Mouse (Mus musculus): Measurements from ENCODE around the gene Anapc7.

Gene Anapc7

DNA sequence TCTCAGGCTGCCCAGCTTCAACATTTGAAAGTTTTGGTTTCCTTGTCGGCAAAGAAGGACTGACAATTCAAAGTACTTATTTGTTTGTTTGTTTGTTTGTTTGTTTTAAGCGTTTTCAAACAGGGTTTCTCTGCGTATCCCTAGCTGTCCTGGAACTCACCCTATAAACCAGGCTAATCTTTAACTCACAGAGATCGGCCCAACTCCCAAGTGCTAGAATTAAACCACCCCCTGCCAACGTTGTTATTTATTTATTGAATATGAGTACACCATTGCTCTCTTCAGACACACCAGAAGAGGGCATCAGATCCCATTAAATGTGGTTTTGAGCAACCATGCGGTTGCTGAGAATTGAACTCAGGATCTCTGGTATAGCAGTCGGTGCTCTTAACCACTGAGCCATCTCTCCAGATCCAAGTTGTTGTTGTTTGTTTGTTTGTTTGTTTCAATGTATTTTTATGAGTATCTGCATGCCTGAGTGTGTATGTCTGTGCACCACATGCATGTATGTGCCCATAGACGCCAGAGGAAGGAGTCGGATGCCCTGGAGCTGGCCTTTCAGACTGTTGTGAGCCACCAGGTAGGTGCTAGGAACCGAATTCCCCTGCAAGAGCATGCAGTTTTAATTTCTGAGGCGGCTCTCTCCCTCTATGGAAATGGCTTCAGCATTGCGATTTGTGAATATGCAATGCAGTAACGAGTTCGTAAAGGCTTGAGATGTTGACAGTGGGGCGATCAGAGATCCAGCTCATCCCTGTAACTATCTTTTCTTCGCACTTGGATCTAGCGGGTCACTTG, at the start of gene Anapc7:
Gene Anapc7, plus strand, starts transcription at position 423 of the 798 bp plus-strand sequence.
- DNase-seq = no peak

GRCm38 (mm10) chr5:122372192-122372769, 49.2 kb upstream of the Anapc7 start, which contains the start of gene Fam216a:
Gene Fam216a, minus strand, starts transcription at chr5:122372364.
- DNase-seq = peak; percentile 99

GRCm38 (mm10) chr5:122372878-122373277, 48.6 kb upstream of the Anapc7 start:
- DNase-seq = no peak

GRCm38 (mm10) chr5:122377101-122377833, 44.2 kb upstream of the Anapc7 start:
- no peak for DNase-seq

DNA sequence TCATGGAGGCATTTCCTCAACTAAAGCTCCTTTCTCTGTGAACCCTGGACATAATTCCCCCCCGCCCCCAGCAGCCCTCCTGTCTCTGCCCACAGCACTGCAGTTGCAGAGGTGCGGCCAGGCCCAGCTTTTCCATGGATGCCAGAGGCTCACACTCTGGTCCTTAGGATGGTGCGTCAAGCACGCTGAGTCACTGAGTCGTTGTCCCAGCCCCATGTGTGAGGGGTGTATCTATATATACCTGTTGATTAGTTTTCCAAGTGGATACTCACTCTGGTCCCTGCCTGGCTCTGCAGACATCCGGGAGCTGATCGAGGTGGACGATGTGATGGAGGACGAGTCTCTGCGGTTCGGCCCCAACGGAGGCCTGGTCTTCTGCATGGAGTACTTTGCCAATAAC, 43.3 kb upstream of the Anapc7 start:
- no peak for DNase-seq

GRCm38 (mm10) chr5:122379374-122380155, 41.9 kb upstream of the Anapc7 start:
- peak; percentile 88 for DNase-seq

DNA sequence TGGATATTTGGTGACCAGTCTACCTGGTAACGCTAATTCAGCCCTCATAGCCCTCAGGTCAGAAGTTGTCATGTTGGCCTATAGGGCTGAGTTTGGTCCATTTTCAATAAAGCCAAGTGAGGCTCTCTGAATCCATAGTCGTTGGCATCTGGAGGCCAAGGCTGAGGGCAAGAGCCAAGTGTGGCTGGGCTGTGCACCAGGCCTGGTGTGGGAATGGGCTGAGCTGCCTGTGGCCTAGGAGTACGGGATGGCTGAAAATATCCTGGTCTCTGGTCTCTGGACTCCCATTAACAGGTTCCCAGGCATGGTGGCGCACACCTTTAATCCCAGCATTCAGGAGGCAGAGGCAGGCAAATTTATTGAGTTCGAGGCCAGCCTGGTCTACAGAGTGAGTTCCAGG, 31.5 kb upstream of the Anapc7 start:
- peak; percentile 35 for DNase-seq

DNA sequence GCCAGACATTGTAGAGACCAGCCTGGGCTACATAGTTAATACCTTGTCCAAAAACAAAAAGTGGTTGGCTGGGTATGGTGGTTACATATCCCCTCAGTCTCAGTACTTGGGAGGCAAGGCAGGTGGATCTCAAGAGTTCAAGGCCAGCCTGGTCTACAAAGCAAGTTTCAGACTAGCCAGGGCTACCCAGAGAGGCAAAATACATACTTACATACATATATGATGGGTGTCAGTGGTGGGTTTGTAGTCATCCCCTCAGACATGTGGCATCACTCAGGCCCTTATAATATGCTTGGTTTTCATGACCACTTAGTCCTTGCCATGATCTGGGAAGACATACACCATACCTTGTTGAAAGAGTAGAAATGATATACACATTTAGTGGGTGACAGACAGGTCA, 30.8 kb upstream of the Anapc7 start:
- DNase-seq = peak; percentile 36

DNA sequence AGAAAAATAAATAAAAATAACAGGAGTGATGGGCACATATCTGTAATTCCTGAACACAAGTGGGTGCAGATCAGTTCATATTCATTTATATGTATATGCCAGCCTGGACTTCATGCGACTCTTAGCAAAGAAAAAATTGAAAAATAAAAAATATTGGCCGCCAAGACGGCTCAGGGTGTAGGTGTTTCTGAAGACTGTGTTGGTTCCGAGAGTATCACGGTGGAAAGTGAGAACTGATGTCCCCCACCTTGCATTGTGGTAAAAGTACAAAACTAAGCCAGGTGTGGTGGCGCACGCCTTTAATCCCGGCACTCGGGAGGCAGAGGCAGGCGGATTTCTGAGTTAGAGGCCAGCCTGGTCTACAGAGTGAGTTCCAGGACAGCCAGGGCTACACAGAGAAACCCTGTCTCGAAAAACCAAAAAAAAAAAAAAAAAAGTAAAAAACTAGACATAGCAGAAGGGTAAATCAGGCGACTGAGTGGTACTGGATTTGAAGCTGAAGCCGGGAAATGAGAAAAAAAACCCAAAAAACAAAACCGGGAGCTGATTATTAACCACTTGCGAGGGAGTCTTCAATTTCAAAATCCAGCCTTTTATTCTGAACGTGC, 30.2 kb upstream of the Anapc7 start:
- no peak for DNase-seq

GRCm38 (mm10) chr5:122391786-122392180, 29.7 kb upstream of the Anapc7 start, which contains the start of gene Arpc3:
Gene Arpc3, plus strand, starts transcription at chr5:122391878.
- peak; percentile 90 for DNase-seq

GRCm38 (mm10) chr5:122392227-122393004, 29.1 kb upstream of the Anapc7 start:
- peak; percentile 44 for DNase-seq

DNA sequence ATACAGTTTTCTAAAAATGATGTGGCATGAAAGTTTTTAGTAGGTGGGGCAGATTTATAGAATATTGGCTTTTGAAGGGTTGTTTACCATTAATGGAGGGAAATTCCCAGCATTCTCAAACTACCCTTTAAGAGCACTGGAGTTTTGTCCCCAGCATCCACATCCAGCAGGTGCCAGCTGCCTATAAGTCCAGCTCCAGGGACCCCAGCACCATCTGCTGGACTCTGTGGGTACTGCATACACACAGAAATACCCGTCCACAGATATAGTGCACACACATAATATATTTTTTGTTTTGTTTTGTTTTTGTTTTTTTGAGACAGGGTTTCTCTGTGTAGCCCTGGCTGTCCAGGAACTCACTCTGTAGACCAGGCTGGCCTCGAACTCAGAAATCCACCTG, 27.6 kb upstream of the Anapc7 start:
- DNase-seq = peak; percentile 78

DNA sequence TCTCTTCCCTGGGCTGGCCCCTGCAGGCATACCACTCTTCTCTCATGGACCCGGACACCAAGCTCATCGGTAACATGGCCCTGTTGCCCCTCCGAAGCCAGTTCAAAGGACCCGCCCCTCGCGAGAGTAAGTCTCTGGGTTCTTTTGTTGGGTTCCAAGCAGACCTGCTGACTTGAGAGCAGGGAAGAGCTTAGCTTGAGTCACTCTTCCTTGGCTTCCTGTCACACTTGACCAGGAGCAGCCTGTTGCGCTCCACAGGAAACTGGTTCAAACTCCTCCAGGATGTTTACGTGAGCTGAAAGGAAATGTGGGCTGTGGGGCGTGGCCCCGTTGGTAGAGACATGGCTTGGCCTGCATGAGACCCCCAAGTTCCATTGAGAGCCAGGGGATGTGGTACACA, 24.7 kb upstream of the Anapc7 start:
- DNase-seq = peak; percentile 18

DNA sequence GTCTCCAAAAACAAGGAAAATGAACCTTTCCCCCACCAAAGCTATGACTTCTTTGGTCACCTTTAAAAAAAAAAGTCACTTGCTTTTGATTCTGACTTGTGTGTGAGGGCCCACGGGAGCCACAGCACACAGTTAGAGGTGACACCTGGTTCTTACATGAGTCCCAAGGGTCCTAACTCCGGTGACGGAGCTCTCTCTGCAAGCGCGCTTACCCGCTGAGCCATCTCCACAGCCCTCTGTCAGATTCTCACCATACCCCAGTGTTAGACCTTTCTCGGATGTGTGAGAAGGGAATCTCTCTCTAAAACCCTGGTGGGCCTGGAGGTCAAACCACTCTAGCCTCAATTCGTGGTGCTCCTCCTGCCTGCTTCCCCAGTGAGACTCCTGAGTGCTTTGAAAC, 24.0 kb upstream of the Anapc7 start:
- peak; percentile 7 for DNase-seq

DNA sequence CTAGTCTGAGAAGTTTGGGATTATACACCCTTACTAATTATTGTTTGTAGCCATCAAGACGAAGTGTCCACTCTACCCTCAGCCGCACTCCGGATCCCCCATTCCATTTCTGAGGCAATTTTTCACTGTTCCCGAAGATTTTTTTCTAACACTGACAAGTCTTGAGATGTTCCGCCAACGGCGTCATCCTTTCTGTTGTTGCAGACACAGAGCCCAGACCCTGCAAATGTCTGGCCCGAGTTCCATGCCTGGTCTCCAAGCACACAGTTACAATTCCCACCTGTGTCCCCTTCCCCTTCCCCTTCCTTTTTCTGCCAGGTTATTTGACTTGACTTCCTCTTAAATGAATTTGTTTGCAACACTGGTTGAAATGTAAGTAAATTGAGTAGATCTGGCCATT, 21.6 kb upstream of the Anapc7 start:
- no peak for DNase-seq

GRCm38 (mm10) chr5:122400628-122401302, 20.7 kb upstream of the Anapc7 start:
- no peak for DNase-seq

GRCm38 (mm10) chr5:122401303-122401640, 20.2 kb upstream of the Anapc7 start:
- DNase-seq = peak; percentile 81

DNA sequence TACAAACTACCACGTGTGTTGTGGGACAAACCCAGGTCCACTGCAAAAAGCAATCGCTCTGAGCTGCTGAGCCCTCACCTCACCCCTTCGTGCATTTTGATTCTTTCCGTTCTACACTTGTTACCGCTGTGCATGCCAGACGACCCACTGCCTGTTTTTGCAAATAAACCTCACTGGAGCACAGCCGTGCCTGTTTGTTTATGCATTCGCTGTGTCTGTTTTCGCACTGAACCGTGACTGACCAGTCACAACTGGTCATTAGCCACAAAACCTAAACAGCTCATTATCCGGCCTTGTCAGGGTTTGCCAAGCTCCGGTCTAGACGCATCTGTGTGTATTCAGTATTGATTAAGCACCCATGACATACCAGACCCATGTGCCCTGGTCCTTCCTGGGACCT, 19.3 kb upstream of the Anapc7 start:
- no peak for DNase-seq

GRCm38 (mm10) chr5:122402772-122403171, 18.7 kb upstream of the Anapc7 start:
- DNase-seq = no peak

DNA sequence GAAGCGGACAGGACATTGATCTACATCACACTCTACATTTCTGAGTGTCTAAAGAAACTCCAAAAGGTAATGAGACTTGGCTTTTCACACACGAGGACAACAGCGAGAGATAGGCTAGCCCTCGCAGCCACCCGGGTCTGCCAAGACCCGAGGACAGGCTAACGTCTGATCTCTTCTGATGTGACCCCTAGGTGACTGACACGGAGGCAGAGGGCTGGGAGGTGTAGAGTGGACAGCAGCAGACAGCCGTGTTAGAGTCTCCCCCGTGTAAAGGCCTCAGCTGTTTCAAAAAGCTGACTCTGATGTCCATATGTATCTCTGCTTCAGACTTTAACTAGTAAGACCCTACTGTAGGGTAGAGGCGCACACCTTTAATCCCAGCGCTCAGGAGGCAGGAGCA, 18.1 kb upstream of the Anapc7 start:
- no peak for DNase-seq

GRCm38 (mm10) chr5:122405537-122405936, 16.0 kb upstream of the Anapc7 start:
- no peak for DNase-seq

Data from cerebellum, adult 9-10 months (tissue).